Mouse (Mus musculus): ENCODE measurements at regions not wholly inside any gene's neighbourhood (a gene's known extent, or its start where the extent isn't known, plus 50 kb on each side); places are given as distances from the start of the nearest gene placed in this dataset.

- DNase-seq (ENCODE audit: low read depth, low spot score): no peak
Observed at GRCm38 (mm10) chr8:128559004-128559662, 126.3 kb upstream of the Itgb1 start.

GRCm38 (mm10) chr8:128560418-128560817 lies 125.0 kb upstream of the Itgb1 start:
- no peak for DNase-seq (ENCODE audit: low read depth, low spot score)

- DNase-seq (ENCODE audit: low read depth, low spot score): no peak
Observed at GRCm38 (mm10) chr8:128561016-128561415, 124.4 kb upstream of the Itgb1 start.

- DNase-seq (ENCODE audit: low read depth, low spot score): no peak
Observed at GRCm38 (mm10) chr8:128562625-128563024, 122.8 kb upstream of the Itgb1 start.

GRCm38 (mm10) chr8:128563744-128564143 lies 121.7 kb upstream of the Itgb1 start:
- no peak for DNase-seq (ENCODE audit: low read depth, low spot score)

GRCm38 (mm10) chr8:128572291-128572690 lies 113.2 kb upstream of the Itgb1 start:
- DNase-seq (ENCODE audit: low read depth, low spot score): no peak

GRCm38 (mm10) chr8:128594114-128594513 lies 91.3 kb upstream of the Itgb1 start:
- DNase-seq (ENCODE audit: low read depth, low spot score): no peak

- no peak for DNase-seq (ENCODE audit: low read depth, low spot score)
Observed at GRCm38 (mm10) chr8:128594780-128595179, 90.7 kb upstream of the Itgb1 start.

- no peak for DNase-seq (ENCODE audit: low read depth, low spot score)
Observed at GRCm38 (mm10) chr8:128605588-128605987, 79.9 kb upstream of the Itgb1 start.

- DNase-seq (ENCODE audit: low read depth, low spot score): no peak
Observed at GRCm38 (mm10) chr8:128608876-128609275, 76.6 kb upstream of the Itgb1 start.

GRCm38 (mm10) chr8:128612607-128613006 lies 72.8 kb upstream of the Itgb1 start:
- no peak for DNase-seq (ENCODE audit: low read depth, low spot score)

GRCm38 (mm10) chr8:128617854-128618253 lies 67.6 kb upstream of the Itgb1 start:
- peak; percentile 23 for DNase-seq (ENCODE audit: low read depth, low spot score)

- peak; percentile 73 for DNase-seq (ENCODE audit: low read depth, low spot score)
Observed at GRCm38 (mm10) chr8:128619086-128619485, 66.4 kb upstream of the Itgb1 start.
